Mouse (Mus musculus) limb, embryonic 11.5 days (tissue): ENCODE measurements at regions not wholly inside any gene's neighbourhood (a gene's known extent, or its start where the extent isn't known, plus 50 kb on each side); places are given as distances from the start of the nearest gene placed in this dataset.

Source experiments
- ATAC-seq: fragments of 200-750 bp; cut with Nextera tagmentation; 2 replicates; pipeline ENCODE4 v1.8.0; 2017; ENCODE audit warnings: low read depth; ENCODE audit not compliant: insufficient number of reproducible peaks, low FRiP score, low TSS enrichment
- DNase-seq: peaks from one replicate; pipeline ENCODE4 v3.0.0-alpha.2; 2015; ENCODE audit warnings: low spot score
- H3K27ac ChIP-seq: fragments of 300-500 bp; sonication (generic); replicated peaks from 2 replicates; pipeline ENCODE4 v1.5.1; 2014; ENCODE audit warnings: low read depth, mild to moderate bottlenecking, low read length
- H3K27me3 ChIP-seq: fragments of 300-500 bp; sonication (generic); 2 replicates; pipeline ENCODE4 v1.6.1; 2014; ENCODE audit warnings: mild to moderate bottlenecking, low read length, mixed read lengths; ENCODE audit not compliant: control insufficient read depth, insufficient read depth
- H3K36me3 ChIP-seq: fragments of 300-500 bp; sonication (generic); 2 replicates; pipeline ENCODE4 v1.6.1; 2014; ENCODE audit warnings: mild to moderate bottlenecking, low read length, moderate library complexity, mixed read lengths; ENCODE audit not compliant: control insufficient read depth, insufficient read depth
- H3K4me1 ChIP-seq: fragments of 300-500 bp; sonication (generic); 2 replicates; pipeline ENCODE4 v1.6.1; 2014; ENCODE audit warnings: low read length, mixed read lengths; ENCODE audit not compliant: control insufficient read depth, insufficient read depth
- H3K4me2 ChIP-seq: fragments of 300-500 bp; sonication (generic); 2 replicates; pipeline ENCODE4 v1.6.1; 2014; ENCODE audit warnings: low read depth, mild to moderate bottlenecking, moderate library complexity; ENCODE audit not compliant: severe bottlenecking
- H3K4me3 ChIP-seq: fragments of 300-500 bp; sonication (generic); 2 replicates; pipeline ENCODE4 v1.5.1; 2014; ENCODE audit warnings: low read depth, low read length
- H3K9ac ChIP-seq: fragments of 300-500 bp; sonication (generic); 2 replicates; pipeline ENCODE4 v1.6.1; 2014; ENCODE audit warnings: mild to moderate bottlenecking, low read length
- H3K9me3 ChIP-seq: fragments of 300-500 bp; sonication (generic); 2 replicates; pipeline ENCODE4 v1.6.1; 2016; ENCODE audit warnings: low read length; ENCODE audit not compliant: control insufficient read depth
- WGBS: fragments of 180-500 bp; shearing (Covaris S2); extraction: QIAGEN DNeasy Blood & Tissue Kit; methylation state at CpG from one replicate; pipeline ENCODE4 v1.1.7; 2014; 5-methylcytosine and 5-hydroxymethylcytosine counted together

GRCm38 (mm10) chr11:86006859-86007258, 120.6 kb downstream of the Tbx4 start:
- no peaks in the 10 kb centered on the region for H3K36me3 ChIP-seq
- 86% methylated on average over 4 of the region's 4 CpGs for WGBS
- no peaks in the 10 kb centered on the region for H3K4me1 ChIP-seq
- no peak overlapping the region for H3K9ac ChIP-seq
- H3K4me2 ChIP-seq = no peak overlapping the region
- no peaks in the 10 kb centered on the region for H3K9me3 ChIP-seq
- no peak for DNase-seq
- no peak for ATAC-seq
- no peak overlapping the region for H3K27ac ChIP-seq
- H3K4me3 ChIP-seq = no peak overlapping the region
- no peaks in the 10 kb centered on the region for H3K27me3 ChIP-seq
